Mouse (Mus musculus) kidney, postnatal 4 days (tissue): Measurements from ENCODE around the gene Atp2a2.

Experiments used
- DNase-seq, 2 experiments: peaks; one replicate each; pipeline ENCODE4 v3.0.0; 2021; ENCODE audit warnings: mixed read lengths in 2 of 2

Gene Atp2a2

GRCm38 (mm10) chr5:122405537-122405936 lies 96.5 kb downstream of the Atp2a2 start:
- no peak for DNase-seq
